Mouse (Mus musculus) CH12.LX (cell line): ENCODE data around the gene Opn1sw. TPM values are rescaled to one million over a fixed set of nuclear protein-coding genes. Genes with fewer than 3 reads are reported as not detected.
"Not testable (repeated sequence)": the region's sequence is repeated elsewhere in the genome, so short reads cannot be mapped to it uniquely, and the experiment has no call there.

Source experiments
- DNase-seq: peaks from one replicate; pipeline ENCODE4 v3.0.0-alpha.2; 2013; ENCODE audit errors: extremely low read depth
- H3K27ac ChIP-seq: 2 replicates; pipeline ENCODE4 v1.5.1; 2012; ENCODE audit warnings: low read depth, mild to moderate bottlenecking, control low read depth, moderate library complexity; ENCODE audit not compliant: insufficient read depth
- H3K27me3 ChIP-seq: replicated peaks from 2 replicates; pipeline ENCODE3; 2012; ENCODE audit warnings: inconsistent platforms
- H3K36me3 ChIP-seq, 2 experiments: replicated peaks in 1 of 2; 2 replicates each; pipeline versions ENCODE3 to v1.6.1; 2012; ENCODE audit warnings: inconsistent platforms in 1 of 2, low read length in 1 of 2, mild to moderate bottlenecking in 1 of 2, mixed read lengths in 1 of 2, moderate library complexity in 1 of 2; ENCODE audit not compliant: control insufficient read depth in 1 of 2, insufficient read depth in 1 of 2
- H3K4me1 ChIP-seq, 2 experiments: 2 replicates each; pipeline ENCODE4 v1.6.1; 2012; ENCODE audit warnings: inconsistent platforms in 1 of 2, moderate library complexity in 1 of 2; ENCODE audit not compliant: insufficient read depth in 2 of 2, control insufficient read depth in 1 of 2
- H3K4me2 ChIP-seq: 2 replicates; pipeline ENCODE4 v1.6.1; 2012; ENCODE audit warnings: low read depth, mild to moderate bottlenecking, control low read depth; ENCODE audit not compliant: poor library complexity, insufficient read depth, severe bottlenecking
- H3K4me3 ChIP-seq, 3 experiments: fragments of 150-350 bp in 1 of 3; sonication (generic) in 1 of 3; replicated peaks in 1 of 3; 2 replicates each; pipeline versions ENCODE3 to v1.5.1; 2011 to 2012; ENCODE audit warnings: low read depth in 2 of 3, low read length in 2 of 3, mild to moderate bottlenecking in 2 of 3, moderate library complexity in 2 of 3, control low read depth in 1 of 3, improper control_type of control experiment in 1 of 3, inconsistent platforms in 1 of 3, mixed read lengths in 1 of 3; ENCODE audit not compliant: poor library complexity in 1 of 3
- H3K79me2 ChIP-seq: replicated peaks from 2 replicates; pipeline ENCODE4 v1.6.1; 2012; ENCODE audit warnings: mild to moderate bottlenecking, moderate library complexity; ENCODE audit not compliant: control insufficient read depth, poor library complexity, insufficient read depth, severe bottlenecking; ENCODE audit errors: extremely low read depth
- H3K9ac ChIP-seq: 2 replicates; pipeline ENCODE4 v1.6.1; 2012; ENCODE audit warnings: low read depth, mild to moderate bottlenecking, control low read depth, moderate library complexity; ENCODE audit not compliant: insufficient read depth
- H3K9me3 ChIP-seq: replicated peaks from 2 replicates; pipeline ENCODE3; 2012; ENCODE audit warnings: low read length, inconsistent platforms, mixed read lengths
- CTCF ChIP-seq, 2 experiments: IDR thresholded peaks in 1 of 2; conservative IDR thresholded peaks in 1 of 2; 2 replicates each; pipeline ENCODE4 v1.5.1; 2011 to 2012; ENCODE audit warnings: low read depth in 2 of 2, low read length in 2 of 2, improper control_type of control experiment in 1 of 2, inconsistent platforms in 1 of 2, mild to moderate bottlenecking in 1 of 2, moderate library complexity in 1 of 2
- ELF1 ChIP-seq: IDR thresholded peaks from 2 replicates; pipeline ENCODE4 v1.6.1; 2014; ENCODE audit warnings: low read depth, mild to moderate bottlenecking, inconsistent platforms, low read length, improper control_type of control experiment
- MAFK ChIP-seq: IDR thresholded peaks from 2 replicates; pipeline ENCODE4 v1.6.1; 2011; ENCODE audit warnings: low read length, improper control_type of control experiment; ENCODE audit not compliant: insufficient replicate concordance
- MAZ ChIP-seq: IDR thresholded peaks from 2 replicates; pipeline ENCODE4 v1.6.1; 2012; ENCODE audit warnings: low read depth, mild to moderate bottlenecking, inconsistent platforms, low read length, improper control_type of control experiment, moderate library complexity
- TBP ChIP-seq: conservative IDR thresholded peaks from 2 replicates; pipeline ENCODE4 v1.6.1; 2011; ENCODE audit warnings: low read depth, low read length, improper control_type of control experiment
- dilution Hi-C: fragments of 300-500 bp; cut with MboI; formaldehyde crosslinking; loops from 2 replicates; pipeline ENCODE4 v1.14.3; 2020; ENCODE audit warnings: low sequenced_read_pairs; ENCODE audit not compliant: extremely low pct_unique_long_range_greater_than_20kb, extremely low pct_ligation_motif_present
- in situ Hi-C: fragments of 300-500 bp; cut with MboI; formaldehyde crosslinking; loops from 3 replicates; pipeline ENCODE4 v1.14.3; 2019; ENCODE audit warnings: low sequenced_read_pairs, low pct_ligation_motif_present, low pct_unique_long_range_greater_than_20kb, mixed read lengths
- polyA plus RNA-seq: library from polyadenylated mRNA; unstranded; fragments of >175 nt; gene quantifications from 2 replicates; pipeline ENCODE4 v1.2.1, GENCODE M21; 2012; ENCODE audit warnings: low read depth; ENCODE audit not compliant: insufficient read length
- total RNA-seq, 2 experiments: library from RNA; depleted of rRNA; stranded (reverse); fragments of 300-350 nt in 1 of 2; fragments of >200 nt in 1 of 2; gene quantifications; 2 replicates each; pipeline ENCODE4 v1.2.3; 2012 to 2014

Opn1sw gene
- total and polyA plus RNA-seq, 3 experiments = not detected

DNA sequence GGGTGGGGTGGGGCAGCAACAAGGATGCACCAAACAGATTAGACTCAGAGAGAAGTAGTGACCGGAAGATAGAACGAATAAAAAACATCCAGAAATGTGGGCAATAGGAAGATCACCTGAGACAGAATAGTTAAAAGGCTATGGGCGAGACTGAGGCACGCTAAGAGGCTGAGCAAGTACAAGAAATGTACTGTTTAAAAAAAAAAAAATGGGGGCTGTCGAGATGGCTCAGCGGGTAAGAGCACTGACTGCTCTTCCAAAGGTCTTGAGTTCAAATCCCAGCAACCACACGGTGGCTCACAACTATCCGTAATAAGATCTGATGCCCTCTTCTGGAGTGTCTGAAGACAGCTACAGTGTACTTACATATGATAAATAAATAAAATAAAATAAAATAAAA, 3.0 kb upstream of the Opn1sw start:
- DNase-seq, H3K9me3 ChIP-seq, H3K79me2 ChIP-seq, H3K4me2 ChIP-seq, H3K9ac ChIP-seq, dilution Hi-C loops, H3K4me3 ChIP-seq, H3K27ac ChIP-seq, H3K36me3 ChIP-seq: not testable (repeated sequence)
- in situ Hi-C loops = loop anchor here (25.0 kb wide), 1 partner anchor 246 kb away; no protein-coding TSS in a partner anchor
- TF ChIP-seq CTCF (conservative IDR thresholded peaks at IDR 0.05 in 1 of 2, IDR thresholded peaks at IDR 0.05 in 1 of 2; ENCODE audit: low read depth in 2 of 2, low read length in 2 of 2) = 0 out of 4 replicates have a peak, but pooled peaks of 1 of the 2 experiments have one; percentile 4
- peak; percentile 73; the same call in 1 of the 2 replicates for TF ChIP-seq TBP
- H3K4me1 ChIP-seq = peaks cover 0 to 22% of the 10 kb centered on the region in 2 experiments; a peak in 2 of 4 replicates
- peaks cover 53% of the 10 kb centered on the region for H3K27me3 ChIP-seq

- H3K4me2 ChIP-seq, H3K36me3 ChIP-seq, DNase-seq, H3K9me3 ChIP-seq, H3K9ac ChIP-seq, dilution Hi-C loops, H3K4me3 ChIP-seq, H3K27ac ChIP-seq, H3K79me2 ChIP-seq: not testable (repeated sequence)
- in situ Hi-C loops = loop anchor here (25.0 kb wide), 1 partner anchor 247 kb away; no protein-coding TSS in a partner anchor
- TF ChIP-seq ELF1 = peak; percentile 52; the same call in 1 of the 2 replicates
- peak; percentile 96 for TF ChIP-seq TBP
- TF ChIP-seq MAFK = 0 out of 2 replicates have a peak, but pooled peaks have one; percentile 30
- H3K4me1 ChIP-seq = peaks cover 0 to 17% of the 10 kb centered on the region in 2 experiments; a peak in 2 of 4 replicates
- peaks cover 46% of the 10 kb centered on the region for H3K27me3 ChIP-seq
These were observed 2.2 kb upstream of the Opn1sw start for GRCm38 (mm10) chr6:29390500-29390899.

- in situ Hi-C loops (loop anchor here (25.0 kb wide), 1 partner anchor 248 kb away; no protein-coding TSS in a partner anchor), dilution Hi-C loops (no loop called here)
- peak overlapping the region; percentile 83 for H3K4me2 ChIP-seq
- H3K27ac ChIP-seq = no peak overlapping the region
- H3K9ac ChIP-seq = no peak overlapping the region; the same call in 1 of the 2 replicates
- H3K4me1 ChIP-seq = peaks cover 0 to 16% of the 10 kb centered on the region in 2 experiments; a peak in 2 of 4 replicates
- peaks cover 36% of the 10 kb centered on the region for H3K27me3 ChIP-seq
- no peaks in the 10 kb centered on the region for H3K9me3 ChIP-seq
- no peaks in the 10 kb centered on the region for H3K79me2 ChIP-seq
- no peak for DNase-seq
- peak; percentile 55; the same call in 1 of the 2 replicates for TF ChIP-seq ELF1
- TF ChIP-seq MAZ = no peak
- no peaks in the 10 kb centered on the region for H3K36me3 ChIP-seq
- peak overlapping the region; percentile 44 to 48 (median 47) for H3K4me3 ChIP-seq
These were observed 1.2 kb upstream of the Opn1sw start for GRCm38 (mm10) chr6:29389425-29389824.
